Mouse (Mus musculus) thymus, adult 2 months (tissue): ENCODE measurements around the gene Bckdha. TPM values are rescaled to one million over a fixed set of nuclear protein-coding genes. Genes with fewer than 3 reads are reported as not detected.

ENCODE experiments used
- DNase-seq: peaks from one replicate; pipeline ENCODE4 v3.0.0; 2021
- H3K27ac ChIP-seq: fragments of 200-500 bp; 2 replicates; pipeline ENCODE4 v1.5.1; 2012; ENCODE audit warnings: low read length, control low read depth; ENCODE audit not compliant: control insufficient read depth, insufficient read depth
- H3K27me3 ChIP-seq: fragments of 200-500 bp; 2 replicates; pipeline ENCODE4 v1.6.1; 2012; ENCODE audit warnings: mild to moderate bottlenecking, low read length, moderate library complexity, mixed read lengths; ENCODE audit not compliant: control insufficient read depth, insufficient read depth
- H3K36me3 ChIP-seq: fragments of 200-500 bp; 2 replicates; pipeline ENCODE4 v1.6.1; 2012; ENCODE audit warnings: mild to moderate bottlenecking, low read length, moderate library complexity; ENCODE audit not compliant: control insufficient read depth, insufficient read depth
- H3K4me1 ChIP-seq: fragments of 200-500 bp; replicated peaks from 2 replicates; pipeline ENCODE4 v1.6.1; 2012; ENCODE audit warnings: low read length; ENCODE audit not compliant: control insufficient read depth, insufficient read depth
- H3K4me3 ChIP-seq: fragments of 200-500 bp; 2 replicates; pipeline ENCODE4 v1.5.1; 2012; ENCODE audit warnings: mild to moderate bottlenecking, low read length, control low read depth, moderate library complexity; ENCODE audit not compliant: control insufficient read depth, insufficient read depth
- CTCF ChIP-seq: fragments of 200-500 bp; IDR thresholded peaks from 2 replicates; pipeline ENCODE4 v1.5.1; 2012; ENCODE audit warnings: mild to moderate bottlenecking, control low read depth, low read length, moderate library complexity, borderline replicate concordance; ENCODE audit not compliant: control insufficient read depth, poor library complexity, insufficient read depth; ENCODE audit errors: extremely low read depth
- POLR2A ChIP-seq: fragments of 200-500 bp; IDR thresholded peaks from 2 replicates; pipeline ENCODE4 v1.6.1; 2012; ENCODE audit warnings: mild to moderate bottlenecking, low read length, control low read depth, moderate library complexity; ENCODE audit not compliant: control insufficient read depth, poor library complexity, insufficient read depth; ENCODE audit errors: extremely low read depth
- WGBS: fragments of 180-500 bp; shearing (Covaris S2); methylation state at CpG from one replicate; pipeline ENCODE4 v1.1.7; 2018; 5-methylcytosine and 5-hydroxymethylcytosine counted together
- polyA plus RNA-seq: library from polyadenylated mRNA; depleted of rRNA; stranded (reverse); fragments of >200 nt; gene quantifications from 2 replicates; pipeline ENCODE4 v1.2.3, GENCODE M21; 2012

Gene Bckdha
- polyA plus RNA-seq, 1 experiment, result 181 TPM

DNA sequence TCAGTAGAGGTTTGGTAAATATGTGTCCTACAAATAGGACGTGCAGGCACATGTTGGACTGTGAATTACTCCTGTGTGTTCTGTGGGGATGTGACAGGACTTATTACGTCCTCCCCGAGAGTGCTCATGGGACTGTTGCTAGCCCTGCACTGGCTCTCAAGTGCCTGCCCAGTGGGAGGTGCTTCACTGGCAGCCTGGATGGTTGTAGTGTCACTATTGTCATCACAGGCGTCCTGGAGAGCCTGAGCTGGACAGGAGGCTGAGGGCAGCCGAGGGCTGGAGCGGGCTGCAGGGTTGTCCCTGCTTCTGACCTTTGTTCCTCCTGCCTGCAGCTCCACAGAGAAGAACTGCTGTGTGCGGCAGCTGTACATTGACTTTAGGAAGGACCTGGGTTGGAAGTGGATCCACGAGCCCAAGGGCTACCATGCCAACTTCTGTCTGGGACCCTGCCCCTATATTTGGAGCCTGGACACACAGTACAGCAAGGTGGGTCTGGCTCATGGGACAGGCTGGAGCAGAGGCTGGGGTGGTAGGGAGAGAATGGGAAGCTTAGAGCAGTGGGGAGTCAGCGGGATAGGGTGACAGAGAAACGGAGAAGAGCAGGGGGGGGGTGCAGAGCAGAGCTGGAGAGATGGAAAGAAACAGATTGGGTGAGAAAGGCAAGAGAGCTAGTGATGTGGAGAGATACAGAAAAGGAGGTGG, 45.2 kb upstream of the Bckdha start:
- no peak for TF ChIP-seq CTCF
- TF ChIP-seq POLR2A, result no peak
- Histone ChIP-seq H3K4me3 (no peak overlapping the region), H3K27ac (no peak overlapping the region), H3K27me3 (no peaks in the 10 kb centered on the region), H3K36me3 (peaks cover 46% of the 10 kb centered on the region), H3K4me1 (peaks cover 9% of the 10 kb centered on the region)
- WGBS, result 97% methylated on average over 10 of the region's 10 CpGs
- DNase-seq, result no peak

DNA sequence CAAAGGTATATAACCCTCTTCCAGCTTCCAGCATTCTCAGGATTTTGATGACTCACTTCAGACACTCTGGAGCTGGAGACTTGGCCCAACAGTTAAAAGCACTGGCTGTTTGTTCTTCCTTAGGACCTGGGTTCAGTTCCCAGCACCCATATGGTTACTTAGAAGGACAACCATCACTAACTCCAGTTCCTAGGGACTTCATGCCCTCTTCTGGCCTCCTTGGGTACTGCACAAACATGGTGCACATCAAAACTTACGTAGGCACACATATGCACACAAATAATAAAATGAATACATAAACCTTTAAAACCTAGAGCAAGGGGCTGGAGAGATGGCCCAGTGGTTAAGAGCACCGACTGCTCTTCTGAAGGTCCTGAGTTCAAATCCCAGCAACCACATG, 43.6 kb upstream of the Bckdha start:
- TF ChIP-seq CTCF (no peak), POLR2A (no peak)
- WGBS, result 100% methylated on average over 2 of the region's 2 CpGs
- peaks cover 52% of the 10 kb centered on the region for H3K36me3 ChIP-seq
- no peaks in the 10 kb centered on the region for H3K27me3 ChIP-seq
- no peak overlapping the region for H3K4me3 ChIP-seq
- H3K27ac ChIP-seq, result no peak overlapping the region
- no peak for DNase-seq
- H3K4me1 ChIP-seq, result 0 out of 2 replicates have a peak, but pooled peaks cover 3% of the 10 kb centered on the region

DNA sequence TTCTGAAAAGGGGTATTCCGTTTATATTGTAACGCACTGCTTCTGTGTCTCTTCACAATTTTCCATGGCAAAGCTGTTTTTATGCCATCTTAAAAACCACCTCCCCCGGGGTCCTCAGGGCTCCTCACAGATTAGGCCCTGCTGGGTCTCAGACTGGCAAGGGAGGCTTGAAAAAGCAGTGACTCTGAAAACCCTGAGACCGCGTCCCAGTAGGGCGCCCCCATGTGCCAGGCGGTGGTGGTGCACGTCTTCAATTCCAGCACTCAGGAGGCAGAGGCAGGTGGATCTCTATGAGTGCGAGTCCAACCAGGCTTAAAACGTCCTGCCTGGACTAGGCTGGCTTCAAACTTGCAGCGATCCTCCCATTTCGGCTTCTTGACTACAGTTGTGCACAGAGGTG, 42.0 kb upstream of the Bckdha start:
- TF ChIP-seq CTCF, result peak; percentile 67; the same call in 1 of the 2 replicates
- no peak for TF ChIP-seq POLR2A
- peaks cover 64% of the 10 kb centered on the region for H3K36me3 ChIP-seq
- H3K4me3 ChIP-seq, result no peak overlapping the region
- WGBS, result 96% methylated on average over 12 of the region's 12 CpGs
- H3K4me1 ChIP-seq, result 0 out of 2 replicates have a peak, but pooled peaks cover 3% of the 10 kb centered on the region
- no peaks in the 10 kb centered on the region for H3K27me3 ChIP-seq
- DNase-seq, result no peak
- no peak overlapping the region for H3K27ac ChIP-seq

DNA sequence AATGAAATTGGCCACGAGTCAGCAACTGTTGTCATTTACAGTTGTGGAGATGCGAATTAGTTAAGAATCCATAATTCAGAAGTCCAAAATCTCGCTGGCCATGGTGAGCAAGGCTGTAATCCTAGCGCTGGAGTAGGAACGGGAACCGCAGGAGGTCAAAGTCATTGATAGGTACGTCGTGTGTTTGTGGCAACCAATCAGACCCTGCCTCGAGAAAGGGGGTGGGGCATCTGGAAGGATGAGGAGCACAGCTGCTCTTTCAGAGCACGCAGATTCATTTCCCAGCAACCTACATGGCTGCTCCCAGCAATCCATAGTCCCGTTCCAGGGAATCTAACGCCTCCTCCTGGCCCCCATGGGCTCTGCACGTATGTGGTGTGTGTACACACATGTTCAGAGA, 41.1 kb upstream of the Bckdha start:
- no peak overlapping the region for H3K27ac ChIP-seq
- H3K4me1 ChIP-seq, result no peaks in the 10 kb centered on the region
- WGBS, result 95% methylated on average over 13 of the region's 13 CpGs
- H3K4me3 ChIP-seq, result no peak overlapping the region
- DNase-seq, result no peak
- H3K27me3 ChIP-seq, result no peaks in the 10 kb centered on the region
- peaks cover 66% of the 10 kb centered on the region for H3K36me3 ChIP-seq
- TF ChIP-seq CTCF, result no peak
- TF ChIP-seq POLR2A, result no peak

DNA sequence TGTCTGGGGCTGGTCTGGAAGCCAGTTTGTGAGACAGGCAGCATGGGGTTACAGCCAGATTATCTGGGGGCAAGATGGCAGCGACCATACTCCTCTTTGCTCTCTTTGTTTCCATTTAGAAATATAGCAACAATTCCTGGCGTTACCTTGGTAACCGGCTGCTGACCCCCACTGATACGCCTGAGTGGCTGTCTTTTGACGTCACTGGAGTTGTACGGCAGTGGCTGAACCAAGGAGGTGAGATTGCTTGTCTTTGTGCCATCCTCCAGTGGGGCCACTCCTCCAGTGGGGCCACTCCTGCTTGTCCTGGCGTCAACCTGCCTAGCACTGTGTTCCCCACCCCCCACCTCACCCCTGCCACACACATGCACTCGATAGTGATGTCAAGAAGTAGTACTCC, 35.3 kb upstream of the Bckdha start:
- no peak overlapping the region for H3K4me3 ChIP-seq
- WGBS, result 96% methylated on average over 8 of the region's 8 CpGs
- H3K27me3 ChIP-seq, result no peaks in the 10 kb centered on the region
- DNase-seq, result no peak
- TF ChIP-seq POLR2A, result no peak
- TF ChIP-seq CTCF, result no peak
- H3K36me3 ChIP-seq, result peaks cover 54% of the 10 kb centered on the region
- H3K27ac ChIP-seq, result no peak overlapping the region
- H3K4me1 ChIP-seq, result peaks cover 11% of the 10 kb centered on the region

DNA sequence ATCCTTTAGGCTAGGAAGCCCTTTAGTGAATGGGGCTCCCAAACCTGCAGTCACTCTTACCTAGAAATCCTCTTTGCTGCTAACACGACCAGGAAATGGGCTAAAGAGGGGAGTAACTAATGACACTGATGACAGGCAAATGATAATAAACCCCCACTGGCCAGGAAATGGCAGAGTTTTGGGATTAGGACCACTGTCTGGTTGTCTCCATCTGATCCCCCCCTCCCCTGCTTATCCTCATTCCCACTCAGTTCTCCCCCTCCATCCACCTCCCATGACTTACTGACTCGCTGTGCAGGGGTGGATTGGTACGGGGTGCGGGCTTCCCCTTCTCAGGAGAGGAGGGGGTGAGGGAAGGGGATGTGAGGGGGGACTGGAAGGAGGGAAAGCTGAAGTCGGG, 31.3 kb upstream of the Bckdha start:
- H3K36me3 ChIP-seq, result peaks cover 27% of the 10 kb centered on the region
- no peak for DNase-seq
- H3K4me3 ChIP-seq, result peak overlapping the region; percentile 82
- no peaks in the 10 kb centered on the region for H3K27me3 ChIP-seq
- H3K27ac ChIP-seq, result peak overlapping the region; percentile 64
- TF ChIP-seq POLR2A, result no peak
- no peak for TF ChIP-seq CTCF
- peaks cover 28% of the 10 kb centered on the region for H3K4me1 ChIP-seq
- 60% methylated on average over 5 of the region's 5 CpGs for whole genome bisulfite sequencing
